Mouse (Mus musculus) ES-Bruce4 (cell line): ENCODE measurements around the gene Agtpbp1.

Experiments used
- CTCF ChIP-seq: IDR thresholded peaks from one replicate; pipeline ENCODE4 v1.8.1; 2011; ENCODE audit warnings: low read depth, low read length
- EP300 ChIP-seq: IDR thresholded peaks from 2 replicates; pipeline ENCODE4 v1.6.1; 2011; ENCODE audit warnings: low read depth, low read length; ENCODE audit not compliant: insufficient read depth
- POLR2A ChIP-seq: IDR thresholded peaks from one replicate; pipeline ENCODE4 v1.8.1; 2011; ENCODE audit warnings: low read length; ENCODE audit not compliant: insufficient read depth

DNA sequence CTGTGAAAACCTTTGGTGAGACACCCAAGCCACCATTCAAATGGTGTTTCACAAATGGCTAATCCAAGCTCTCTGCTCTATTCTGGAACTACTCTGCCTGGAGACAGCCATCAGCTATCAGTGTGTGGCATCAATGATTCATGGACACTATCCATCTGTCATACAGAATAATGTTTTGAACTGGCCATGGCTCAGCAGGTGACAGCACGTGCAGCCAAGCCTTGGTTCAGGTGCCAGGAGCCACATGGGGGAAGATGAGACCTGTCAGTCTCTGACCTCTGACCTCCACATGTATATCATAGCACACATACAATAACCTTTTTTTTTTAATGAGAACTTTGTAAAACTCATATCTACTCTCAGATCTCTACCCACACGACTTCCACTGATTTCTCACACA is 32.3 kb downstream of the Agtpbp1 start:
- TF ChIP-seq CTCF: no peak
- TF ChIP-seq POLR2A: no peak
- no peak for TF ChIP-seq EP300
